Mouse (Mus musculus) heart, embryonic 15.5 days (tissue): ENCODE data around the gene Rhbdl3. TPM values are rescaled to one million over a fixed set of nuclear protein-coding genes. Genes with fewer than 3 reads are reported as not detected.
A peak's percentile ranks its signal among the peaks of the same experiment; 100 is the strongest.

ENCODE experiments used
- ATAC-seq: fragments of 200-750 bp; cut with Nextera tagmentation; replicated peaks from 2 replicates; pipeline ENCODE4 v1.8.0; 2017; ENCODE audit warnings: low read depth, moderate TSS enrichment; ENCODE audit not compliant: insufficient number of reproducible peaks, insufficient read depth, low FRiP score
- H3K27ac ChIP-seq: fragments of 300-500 bp; sonication (generic); 2 replicates; pipeline ENCODE4 v1.5.1; 2015; ENCODE audit warnings: mild to moderate bottlenecking, inconsistent platforms
- H3K27me3 ChIP-seq: fragments of 300-500 bp; sonication (generic); 2 replicates; pipeline ENCODE4 v1.6.1; 2015; ENCODE audit warnings: inconsistent platforms
- H3K36me3 ChIP-seq: fragments of 300-500 bp; sonication (generic); 2 replicates; pipeline ENCODE4 v1.6.1; 2015; ENCODE audit warnings: mild to moderate bottlenecking, inconsistent platforms
- H3K4me1 ChIP-seq: fragments of 300-500 bp; sonication (generic); replicated peaks from 2 replicates; pipeline ENCODE4 v1.6.1; 2015; ENCODE audit warnings: inconsistent platforms
- H3K4me2 ChIP-seq: fragments of 300-500 bp; sonication (generic); 2 replicates; pipeline ENCODE4 v1.6.1; 2015; ENCODE audit warnings: inconsistent platforms, mild to moderate bottlenecking, moderate library complexity
- H3K4me3 ChIP-seq: fragments of 300-500 bp; sonication (generic); 2 replicates; pipeline ENCODE4 v1.5.1; 2015; ENCODE audit warnings: mild to moderate bottlenecking, inconsistent platforms
- H3K9ac ChIP-seq: fragments of 300-500 bp; sonication (generic); 2 replicates; pipeline ENCODE4 v1.6.1; 2015; ENCODE audit warnings: mild to moderate bottlenecking, inconsistent platforms
- H3K9me3 ChIP-seq: fragments of 300-500 bp; sonication (generic); replicated peaks from 2 replicates; pipeline ENCODE4 v1.6.1; 2016; ENCODE audit warnings: inconsistent platforms
- WGBS: fragments of 180-500 bp; shearing (Covaris S2); methylation state at CpG from one replicate; pipeline ENCODE4 v1.1.7; 2015; ENCODE audit warnings: mixed read lengths; 5-methylcytosine and 5-hydroxymethylcytosine counted together
- polyA plus RNA-seq: library from polyadenylated mRNA; unstranded; fragments of >200 nt; fragmentation: Nextera tagmentation; extraction: Ambion mirVana; gene quantifications from 2 replicates; pipeline ENCODE4 v1.2.1, GENCODE M21; 2015

The Rhbdl3 gene
- polyA plus RNA-seq, result 1.7 and 3.2 TPM in 2 replicates

- under 1% methylated on average over 63 of the region's 81 CpGs for WGBS
- Histone ChIP-seq H3K36me3 (no peaks in the 10 kb centered on the region), H3K27ac (peak within 1 kb of the TSS; percentile 10; the same call in 1 of the 2 replicates), H3K4me1 (peaks cover 40% of the 10 kb centered on the region), H3K27me3 (peaks cover 70% of the 10 kb centered on the region), H3K9me3 (no peaks in the 10 kb centered on the region), H3K9ac (peak within 1 kb of the TSS; percentile 68), H3K4me3 (peak within 1 kb of the TSS; percentile 69), H3K4me2 (peak within 1 kb of the TSS; percentile 88)
- ATAC-seq, result peak; percentile 63
Observed at GRCm38 (mm10) chr11:80300551-80301315, at the start of gene Rhbdl3. Rhbdl3 (plus strand) TSS chr11:80300912.

DNA sequence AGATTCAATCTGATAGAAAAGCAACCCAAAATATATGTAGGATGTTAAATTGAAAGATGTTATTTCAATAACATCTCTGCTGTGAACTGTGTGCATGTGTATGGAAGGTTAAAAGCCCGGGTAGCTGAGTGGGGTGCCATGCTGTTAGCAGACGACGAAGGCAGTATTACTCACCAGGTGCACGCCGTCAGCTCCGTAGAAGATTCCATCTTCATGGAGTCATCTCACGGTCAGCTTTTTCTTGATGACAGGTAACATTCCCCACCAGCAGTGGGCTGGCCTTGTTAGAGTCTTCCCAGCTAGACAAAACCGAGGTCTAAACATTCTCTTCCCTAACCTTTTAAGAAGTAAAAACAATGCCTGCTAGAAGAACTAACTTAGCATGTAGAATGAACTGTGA lies 36.6 kb upstream of the Rhbdl3 start:
- Histone ChIP-seq H3K4me2 (no peak overlapping the region), H3K9me3 (no peaks in the 10 kb centered on the region), H3K27ac (no peak overlapping the region), H3K36me3 (peaks cover 59% of the 10 kb centered on the region), H3K9ac (no peak overlapping the region), H3K4me3 (no peak overlapping the region), H3K27me3 (no peaks in the 10 kb centered on the region), H3K4me1 (no peaks in the 10 kb centered on the region)
- no peak for ATAC-seq
- 67% methylated on average over 8 of the region's 8 CpGs for WGBS

DNA sequence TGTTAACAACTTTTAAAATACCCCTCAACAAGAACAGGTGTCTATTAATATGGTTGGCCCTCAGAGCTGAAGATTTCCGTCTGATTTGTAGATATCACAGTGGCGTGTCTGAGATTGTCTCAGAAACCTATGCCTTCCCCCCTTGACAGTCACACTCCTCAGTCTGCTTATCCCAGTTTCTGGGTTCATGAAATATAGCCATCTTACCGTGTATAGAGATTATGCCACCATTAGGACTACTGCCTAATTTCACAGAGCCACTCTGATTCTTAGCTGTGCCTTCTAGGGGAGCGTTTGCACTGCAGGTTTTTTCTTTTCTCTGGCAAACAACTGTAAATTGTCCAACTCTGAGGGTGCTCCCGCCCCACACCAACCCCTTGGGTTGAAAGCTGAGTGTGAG lies 29.6 kb upstream of the Rhbdl3 start:
- H3K27ac ChIP-seq, result no peak overlapping the region
- no peak for ATAC-seq
- no peaks in the 10 kb centered on the region for H3K9me3 ChIP-seq
- WGBS, result 77% methylated on average over 5 of the region's 5 CpGs
- no peaks in the 10 kb centered on the region for H3K4me1 ChIP-seq
- H3K27me3 ChIP-seq, result no peaks in the 10 kb centered on the region
- no peak overlapping the region for H3K9ac ChIP-seq
- H3K4me2 ChIP-seq, result no peak overlapping the region
- H3K36me3 ChIP-seq, result peaks cover 11% of the 10 kb centered on the region
- H3K4me3 ChIP-seq, result no peak overlapping the region

DNA sequence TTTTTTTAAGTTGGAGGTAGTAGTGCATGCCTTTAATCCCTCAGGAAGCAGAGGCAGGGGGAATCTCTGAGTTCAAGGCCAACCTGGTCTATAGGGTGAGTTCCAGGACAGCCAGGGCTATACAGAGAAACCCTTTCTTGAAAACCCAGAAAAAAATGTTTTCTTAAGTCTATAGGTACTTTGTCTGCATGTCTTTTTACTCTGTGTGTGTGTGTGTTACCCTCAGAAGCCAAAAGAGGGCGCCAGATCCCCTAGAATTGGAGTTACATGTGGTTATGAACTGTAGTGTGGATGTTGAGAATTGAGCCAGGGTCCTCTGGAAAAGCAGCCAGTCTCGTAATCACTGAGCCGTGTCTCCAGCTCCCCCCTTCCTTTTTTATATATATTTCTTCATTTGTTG lies 25.7 kb upstream of the Rhbdl3 start:
- no peaks in the 10 kb centered on the region for H3K27me3 ChIP-seq
- ATAC-seq, result no peak
- 57% methylated on average over 3 of the region's 3 CpGs for WGBS
- no peaks in the 10 kb centered on the region for H3K9me3 ChIP-seq
- H3K9ac ChIP-seq, result no peak overlapping the region
- H3K4me3 ChIP-seq, result no peak overlapping the region
- H3K27ac ChIP-seq, result no peak overlapping the region
- H3K36me3 ChIP-seq, result no peaks in the 10 kb centered on the region
- H3K4me2 ChIP-seq, result no peak overlapping the region
- H3K4me1 ChIP-seq, result no peaks in the 10 kb centered on the region

DNA sequence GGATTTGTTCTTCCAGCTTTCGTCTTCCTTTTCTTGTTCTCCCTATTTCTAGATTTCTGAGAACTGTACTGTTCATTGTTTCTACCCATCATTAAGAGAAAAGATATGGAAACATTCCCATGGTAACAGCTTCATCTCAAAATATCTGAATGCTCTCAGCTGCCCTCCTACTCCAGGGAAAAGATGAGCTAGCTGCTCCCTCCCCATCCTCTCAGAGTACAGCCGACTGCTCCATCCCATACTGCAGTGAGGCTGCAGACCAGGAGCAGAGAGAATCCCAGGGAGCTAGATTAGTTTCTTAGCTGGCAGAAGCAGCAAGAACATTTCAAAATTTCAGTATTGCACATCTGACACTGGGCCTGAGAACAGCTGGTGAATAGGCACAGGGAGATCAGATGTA lies 22.7 kb upstream of the Rhbdl3 start:
- H3K4me2 ChIP-seq, result no peak overlapping the region
- no peaks in the 10 kb centered on the region for H3K27me3 ChIP-seq
- no peaks in the 10 kb centered on the region for H3K4me1 ChIP-seq
- H3K36me3 ChIP-seq, result no peaks in the 10 kb centered on the region
- H3K27ac ChIP-seq, result no peak overlapping the region
- H3K9me3 ChIP-seq, result no peaks in the 10 kb centered on the region
- no peak for ATAC-seq
- no peak overlapping the region for H3K4me3 ChIP-seq
- WGBS, result 55% methylated on average over 2 of the region's 2 CpGs
- no peak overlapping the region for H3K9ac ChIP-seq

GRCm38 (mm10) chr11:80283786-80284185 lies 16.9 kb upstream of the Rhbdl3 start:
- no peaks in the 10 kb centered on the region for H3K36me3 ChIP-seq
- WGBS, result 62% methylated on average over 3 of the region's 3 CpGs
- H3K4me3 ChIP-seq, result no peak overlapping the region
- H3K4me1 ChIP-seq, result peaks cover 13% of the 10 kb centered on the region
- no peak overlapping the region for H3K9ac ChIP-seq
- H3K27me3 ChIP-seq, result peaks cover 6% of the 10 kb centered on the region; the same call in 1 of the 2 replicates
- H3K9me3 ChIP-seq, result no peaks in the 10 kb centered on the region
- ATAC-seq, result no peak
- H3K4me2 ChIP-seq, result no peak overlapping the region
- no peak overlapping the region for H3K27ac ChIP-seq

DNA sequence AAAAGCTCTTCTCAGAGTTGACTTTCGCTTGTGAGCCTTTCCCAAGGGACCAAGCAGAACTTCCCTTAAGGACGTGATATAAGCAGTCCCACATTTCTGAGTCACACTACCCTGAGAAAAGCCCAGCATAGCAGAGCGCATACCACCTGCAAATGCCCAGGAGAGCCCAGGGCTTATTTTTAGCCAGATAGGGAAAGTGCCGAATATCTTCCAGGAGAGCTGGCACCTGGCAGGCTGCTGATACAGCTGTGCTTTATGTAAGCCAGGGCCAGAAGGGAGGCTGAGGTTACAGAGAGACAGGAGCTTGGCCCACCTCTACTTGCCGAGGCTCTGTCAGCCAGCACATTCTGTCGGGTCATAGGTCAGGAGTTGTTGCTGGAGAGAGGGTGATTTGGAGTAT lies 16.1 kb upstream of the Rhbdl3 start:
- H3K36me3 ChIP-seq, result no peaks in the 10 kb centered on the region
- peaks cover 6% of the 10 kb centered on the region; the same call in 1 of the 2 replicates for H3K27me3 ChIP-seq
- no peak for ATAC-seq
- H3K9ac ChIP-seq, result no peak overlapping the region
- no peak overlapping the region for H3K4me3 ChIP-seq
- H3K9me3 ChIP-seq, result no peaks in the 10 kb centered on the region
- WGBS, result 20% methylated on average over 6 of the region's 6 CpGs
- H3K4me1 ChIP-seq, result peaks cover 17% of the 10 kb centered on the region
- H3K4me2 ChIP-seq, result peak overlapping the region; percentile 28; the same call in 1 of the 2 replicates
- H3K27ac ChIP-seq, result 0 out of 2 replicates have a peak overlapping the region, but pooled peaks have one; percentile 5

DNA sequence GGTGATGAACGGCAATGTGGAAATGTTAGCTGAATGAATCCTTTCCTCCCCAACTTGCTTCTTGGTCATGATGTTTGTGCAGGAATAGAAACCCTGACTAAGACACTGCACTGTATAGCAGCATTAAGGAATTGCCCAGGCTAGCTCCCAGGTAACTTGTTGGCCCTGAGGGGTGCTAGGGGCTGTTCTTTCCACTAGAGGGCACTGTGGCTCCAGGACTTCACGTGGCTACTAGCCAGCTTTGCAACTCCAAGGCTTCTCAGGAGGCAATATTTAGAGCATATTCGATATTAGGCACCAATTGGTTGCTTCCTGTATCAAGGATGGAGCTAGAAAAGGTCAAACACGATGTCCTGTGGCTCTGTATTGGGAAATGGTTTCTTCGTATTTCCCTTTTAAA lies 13.6 kb upstream of the Rhbdl3 start:
- Histone ChIP-seq H3K27me3 (peaks cover 6% of the 10 kb centered on the region; the same call in 1 of the 2 replicates), H3K4me3 (no peak overlapping the region), H3K4me1 (peaks cover 27% of the 10 kb centered on the region), H3K9ac (no peak overlapping the region), H3K27ac (no peak overlapping the region), H3K9me3 (0 out of 2 replicates have a peak, but pooled peaks cover 4% of the 10 kb centered on the region), H3K36me3 (no peaks in the 10 kb centered on the region), H3K4me2 (no peak overlapping the region)
- ATAC-seq, result no peak
- WGBS, result 15% methylated on average over 5 of the region's 5 CpGs

GRCm38 (mm10) chr11:80289701-80290445 lies 10.8 kb upstream of the Rhbdl3 start:
- 2% methylated on average over 23 of the region's 23 CpGs for WGBS

DNA sequence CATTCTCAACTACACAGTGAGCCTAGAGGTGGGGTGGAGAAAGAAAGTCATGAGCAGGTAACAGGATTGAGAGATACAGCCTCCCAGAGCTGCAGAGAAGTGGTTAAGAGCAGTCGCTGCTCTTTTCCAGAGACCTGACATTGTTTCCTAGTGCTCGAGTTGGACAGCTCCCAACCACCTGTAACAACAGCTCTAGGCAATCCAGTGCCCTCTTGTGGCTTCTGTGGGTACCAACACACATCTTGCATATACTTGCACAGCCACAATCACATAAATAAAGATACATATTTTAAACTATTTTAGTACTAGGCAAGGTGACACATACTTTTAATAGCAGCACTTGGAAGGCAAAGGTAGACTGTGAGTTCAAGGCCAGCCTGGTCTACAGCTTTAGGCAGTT lies 9.7 kb upstream of the Rhbdl3 start:
- ATAC-seq, result no peak
- Histone ChIP-seq H3K9me3 (0 out of 2 replicates have a peak, but pooled peaks cover 4% of the 10 kb centered on the region), H3K9ac (no peak overlapping the region), H3K36me3 (no peaks in the 10 kb centered on the region), H3K4me2 (no peak overlapping the region), H3K4me1 (peaks cover 27% of the 10 kb centered on the region), H3K27me3 (peaks cover 31% of the 10 kb centered on the region), H3K27ac (no peak overlapping the region), H3K4me3 (no peak overlapping the region)
- 82% methylated on average over 2 of the region's 2 CpGs for WGBS

More at GRCm38 (mm10) chr11:80289701-80290445, 10.8 kb upstream of the Rhbdl3 start:
- peak overlapping the region; percentile 14; the same call in 1 of the 2 replicates for H3K27ac ChIP-seq
- peaks cover 18% of the 10 kb centered on the region for H3K4me1 ChIP-seq
- H3K4me3 ChIP-seq, result peak overlapping the region; percentile 34
- 0 out of 2 replicates have a peak, but pooled peaks cover 4% of the 10 kb centered on the region for H3K9me3 ChIP-seq
- H3K9ac ChIP-seq, result no peak overlapping the region
- peak overlapping the region; percentile 61 for H3K4me2 ChIP-seq
- no peaks in the 10 kb centered on the region for H3K36me3 ChIP-seq
- peaks cover 19% of the 10 kb centered on the region; the same call in 1 of the 2 replicates for H3K27me3 ChIP-seq
- peak; percentile 70 for ATAC-seq

GRCm38 (mm10) chr11:80292463-80292862 lies 8.2 kb upstream of the Rhbdl3 start:
- Histone ChIP-seq H3K27me3 (peaks cover 40% of the 10 kb centered on the region), H3K4me3 (no peak overlapping the region), H3K9me3 (0 out of 2 replicates have a peak, but pooled peaks cover 4% of the 10 kb centered on the region), H3K4me2 (no peak overlapping the region), H3K36me3 (no peaks in the 10 kb centered on the region), H3K4me1 (peaks cover 31% of the 10 kb centered on the region), H3K9ac (no peak overlapping the region), H3K27ac (no peak overlapping the region)
- 60% methylated on average over 7 of the region's 7 CpGs for WGBS
- ATAC-seq, result no peak
